Mouse (Mus musculus) kidney, embryonic 15.5 days (tissue): ENCODE data around the gene Mapre3. TPM values are rescaled to one million over a fixed set of nuclear protein-coding genes. Genes with fewer than 3 reads are reported as not detected.

Experiments
- ATAC-seq: fragments of 200-750 bp; cut with Nextera tagmentation; replicated peaks from 2 replicates; pipeline ENCODE4 v1.8.0; 2017; ENCODE audit warnings: moderate TSS enrichment; ENCODE audit not compliant: low FRiP score
- H3K27ac ChIP-seq: fragments of 300-500 bp; sonication (generic); 2 replicates; pipeline ENCODE4 v1.5.1; 2015; ENCODE audit warnings: mild to moderate bottlenecking, inconsistent platforms
- H3K27me3 ChIP-seq: fragments of 300-500 bp; sonication (generic); 2 replicates; pipeline ENCODE4 v1.6.1; 2015; ENCODE audit warnings: inconsistent platforms
- H3K36me3 ChIP-seq: fragments of 300-500 bp; sonication (generic); 2 replicates; pipeline ENCODE4 v1.6.1; 2015; ENCODE audit warnings: inconsistent platforms
- H3K4me1 ChIP-seq: fragments of 300-500 bp; sonication (generic); 2 replicates; pipeline ENCODE4 v1.6.1; 2015; ENCODE audit warnings: inconsistent platforms
- H3K4me2 ChIP-seq: fragments of 300-500 bp; sonication (generic); 2 replicates; pipeline ENCODE4 v1.6.1; 2015; ENCODE audit warnings: moderate library complexity, mild to moderate bottlenecking, inconsistent platforms
- H3K4me3 ChIP-seq: fragments of 300-500 bp; sonication (generic); replicated peaks from 2 replicates; pipeline ENCODE4 v1.5.1; 2015; ENCODE audit warnings: mild to moderate bottlenecking, inconsistent platforms
- H3K9ac ChIP-seq: fragments of 300-500 bp; sonication (generic); 2 replicates; pipeline ENCODE4 v1.6.1; 2015; ENCODE audit warnings: mild to moderate bottlenecking, inconsistent platforms
- H3K9me3 ChIP-seq: fragments of 300-500 bp; sonication (generic); replicated peaks from 2 replicates; pipeline ENCODE4 v1.6.1; 2016; ENCODE audit warnings: inconsistent platforms
- WGBS: fragments of 180-500 bp; shearing (Covaris S2); methylation state at CpG from one replicate; pipeline ENCODE4 v1.1.7; 2015; ENCODE audit warnings: mixed read lengths; 5-methylcytosine and 5-hydroxymethylcytosine counted together
- polyA plus RNA-seq: library from polyadenylated mRNA; unstranded; fragments of >200 nt; fragmentation: Nextera tagmentation; extraction: Ambion mirVana; gene quantifications from 2 replicates; pipeline ENCODE4 v1.2.1, GENCODE M21; 2015

The Mapre3 gene
- polyA plus RNA-seq, 1 experiment from 2014 or later: 23.6 TPM

GRCm38 (mm10) chr5:30887858-30888336, 73.5 kb downstream of the Mapre3 start:
- peak; percentile 87 for ATAC-seq
- no peaks in the 10 kb centered on the region for H3K9me3 ChIP-seq
- H3K9ac ChIP-seq: peak overlapping the region; percentile 65
- peak overlapping the region; percentile 89 for H3K4me3 ChIP-seq
- peaks cover 23% of the 10 kb centered on the region for H3K36me3 ChIP-seq
- WGBS: under 1% methylated on average over 28 of the region's 28 CpGs
- peak overlapping the region; percentile 98 for H3K27ac ChIP-seq
- peak overlapping the region; percentile 80 for H3K4me2 ChIP-seq
- H3K27me3 ChIP-seq: no peaks in the 10 kb centered on the region
- peaks cover 28% of the 10 kb centered on the region for H3K4me1 ChIP-seq

GRCm38 (mm10) chr5:30888337-30889087, 74.1 kb downstream of the Mapre3 start, which contains the start of gene Agbl5:
Gene Agbl5, plus strand, starts transcription at chr5:30888694.
- Histone ChIP-seq H3K9ac (peak within 1 kb of the TSS; percentile 65), H3K36me3 (peaks cover 29% of the 10 kb centered on the region), H3K4me1 (peaks cover 28% of the 10 kb centered on the region), H3K9me3 (no peaks in the 10 kb centered on the region), H3K4me3 (peak within 1 kb of the TSS; percentile 89), H3K27me3 (no peaks in the 10 kb centered on the region), H3K4me2 (peak within 1 kb of the TSS; percentile 80), H3K27ac (peak within 1 kb of the TSS; percentile 98)
- ATAC-seq: peak; percentile 92
- WGBS: under 1% methylated on average over 42 of the region's 42 CpGs

- Histone ChIP-seq H3K4me3 (peak overlapping the region; percentile 89), H3K9ac (peak overlapping the region; percentile 59), H3K4me2 (peak overlapping the region; percentile 80), H3K27ac (peak overlapping the region; percentile 98), H3K4me1 (peaks cover 28% of the 10 kb centered on the region), H3K36me3 (peaks cover 36% of the 10 kb centered on the region), H3K27me3 (no peaks in the 10 kb centered on the region), H3K9me3 (no peaks in the 10 kb centered on the region)
- peak; percentile 30 for ATAC-seq
- WGBS: under 1% methylated on average over 42 of the region's 42 CpGs
Observed at GRCm38 (mm10) chr5:30889088-30889754, 74.8 kb downstream of the Mapre3 start.

DNA sequence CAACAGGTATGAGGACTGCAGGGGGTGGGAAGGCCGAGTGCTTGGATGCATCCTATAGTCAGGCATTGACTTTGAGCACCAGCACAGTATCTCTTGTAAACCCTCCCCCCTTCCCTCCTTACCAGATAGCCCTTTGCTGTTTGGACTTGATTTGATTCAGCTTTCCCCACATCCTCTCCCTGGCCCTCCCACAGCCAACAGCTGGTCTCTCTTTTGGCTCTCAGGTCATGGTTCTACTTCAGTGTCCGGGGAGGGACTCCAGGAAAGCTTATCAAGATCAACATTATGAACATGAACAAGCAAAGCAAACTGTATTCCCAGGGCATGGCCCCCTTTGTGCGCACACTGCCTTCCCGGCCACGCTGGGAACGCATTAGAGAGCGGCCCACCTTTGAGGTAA, 75.9 kb downstream of the Mapre3 start:
- no peak for ATAC-seq
- H3K4me1 ChIP-seq: peaks cover 28% of the 10 kb centered on the region
- WGBS: 61% methylated on average over 7 of the region's 7 CpGs
- peak overlapping the region; percentile 80 for H3K4me2 ChIP-seq
- no peaks in the 10 kb centered on the region for H3K9me3 ChIP-seq
- H3K9ac ChIP-seq: peak overlapping the region; percentile 29
- H3K27me3 ChIP-seq: no peaks in the 10 kb centered on the region
- peak overlapping the region; percentile 89 for H3K4me3 ChIP-seq
- H3K27ac ChIP-seq: peak overlapping the region; percentile 98
- peaks cover 48% of the 10 kb centered on the region for H3K36me3 ChIP-seq

- 87% methylated on average over 5 of the region's 5 CpGs for WGBS
Observed at GRCm38 (mm10) chr5:30901860-30902259, 87.4 kb downstream of the Mapre3 start.

GRCm38 (mm10) chr5:30907413-30908059, 93.1 kb downstream of the Mapre3 start, which contains the start of gene Ost4:
Gene Ost4, minus strand, starts transcription at chr5:30907788.
- peaks cover 36% of the 10 kb centered on the region for H3K36me3 ChIP-seq
- H3K27ac ChIP-seq: peak within 1 kb of the TSS; percentile 95
- H3K9me3 ChIP-seq: no peaks in the 10 kb centered on the region
- peak; percentile 94 for ATAC-seq
- H3K27me3 ChIP-seq: no peaks in the 10 kb centered on the region
- peak within 1 kb of the TSS; percentile 74 for H3K4me3 ChIP-seq
- H3K9ac ChIP-seq: peak within 1 kb of the TSS; percentile 83
- whole genome bisulfite sequencing: under 1% methylated on average over 57 of the region's 58 CpGs
- peak within 1 kb of the TSS; percentile 94 for H3K4me2 ChIP-seq
- peaks cover 70% of the 10 kb centered on the region for H3K4me1 ChIP-seq

More at GRCm38 (mm10) chr5:30901860-30902259, 87.4 kb downstream of the Mapre3 start:
- Histone ChIP-seq H3K4me1 (peaks cover 26% of the 10 kb centered on the region), H3K36me3 (peaks cover 86% of the 10 kb centered on the region), H3K9ac (no peak overlapping the region), H3K9me3 (no peaks in the 10 kb centered on the region), H3K4me3 (no peak overlapping the region), H3K4me2 (no peak overlapping the region), H3K27me3 (no peaks in the 10 kb centered on the region), H3K27ac (no peak overlapping the region)
- ATAC-seq: no peak

DNA sequence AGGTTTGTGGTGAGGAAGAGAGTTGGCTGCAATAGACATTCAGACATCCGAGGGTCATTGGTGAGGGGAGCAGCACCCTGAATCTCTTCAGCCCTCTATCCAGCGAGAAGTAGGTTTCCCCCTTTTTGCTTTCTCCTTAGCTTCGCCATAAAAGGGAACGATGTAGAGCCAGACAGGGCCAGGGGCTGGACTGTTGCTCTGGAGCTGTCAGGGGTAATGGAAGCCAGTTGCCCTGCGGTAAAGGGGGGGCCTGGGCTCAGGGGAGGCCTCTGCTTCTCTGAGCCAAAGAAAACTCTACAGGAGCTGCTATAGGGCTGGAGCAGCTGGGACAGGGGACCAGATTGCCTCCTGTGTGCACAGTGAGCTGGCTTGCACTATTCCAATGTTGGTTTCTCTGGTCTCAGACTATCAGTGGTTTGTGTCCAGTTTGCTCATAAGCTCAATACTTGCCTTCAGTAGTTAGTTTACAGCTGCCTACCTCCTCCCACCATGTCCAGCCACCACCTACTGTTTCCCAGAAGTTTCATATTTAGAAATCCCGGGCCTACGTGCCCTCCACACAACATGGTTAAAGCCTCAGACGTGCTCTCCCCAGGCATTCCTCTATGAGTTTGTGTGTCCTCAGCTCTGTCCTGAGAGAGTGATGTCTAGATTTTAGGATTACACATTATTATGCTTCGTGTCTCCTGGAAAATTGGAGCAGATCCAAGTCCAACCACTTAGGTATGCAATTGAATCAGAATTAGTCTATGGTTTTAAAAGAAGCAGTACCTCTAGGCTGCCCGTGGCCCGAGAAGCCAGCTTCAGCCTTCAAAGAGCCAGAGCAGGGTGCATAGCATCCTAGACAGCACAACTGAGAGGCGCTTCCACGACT, 94.2 kb downstream of the Mapre3 start:
- H3K9me3 ChIP-seq: no peaks in the 10 kb centered on the region
- ATAC-seq: peak; percentile 24
- H3K9ac ChIP-seq: peak overlapping the region; percentile 83
- no peaks in the 10 kb centered on the region for H3K27me3 ChIP-seq
- H3K4me2 ChIP-seq: peak overlapping the region; percentile 94
- H3K27ac ChIP-seq: peak overlapping the region; percentile 95
- WGBS: 28% methylated on average over 13 of the region's 13 CpGs
- H3K4me1 ChIP-seq: peaks cover 78% of the 10 kb centered on the region
- H3K4me3 ChIP-seq: peak overlapping the region; percentile 74
- H3K36me3 ChIP-seq: peaks cover 25% of the 10 kb centered on the region

GRCm38 (mm10) chr5:30909300-30909659, 94.8 kb downstream of the Mapre3 start:
- no peaks in the 10 kb centered on the region for H3K27me3 ChIP-seq
- no peak overlapping the region for H3K9ac ChIP-seq
- peaks cover 84% of the 10 kb centered on the region for H3K4me1 ChIP-seq
- H3K4me2 ChIP-seq: peak overlapping the region; percentile 94
- no peaks in the 10 kb centered on the region for H3K9me3 ChIP-seq
- H3K36me3 ChIP-seq: peaks cover 19% of the 10 kb centered on the region
- H3K27ac ChIP-seq: peak overlapping the region; percentile 95
- no peak for ATAC-seq
- 14% methylated on average over 7 of the region's 7 CpGs for WGBS
- H3K4me3 ChIP-seq: no peak overlapping the region

DNA sequence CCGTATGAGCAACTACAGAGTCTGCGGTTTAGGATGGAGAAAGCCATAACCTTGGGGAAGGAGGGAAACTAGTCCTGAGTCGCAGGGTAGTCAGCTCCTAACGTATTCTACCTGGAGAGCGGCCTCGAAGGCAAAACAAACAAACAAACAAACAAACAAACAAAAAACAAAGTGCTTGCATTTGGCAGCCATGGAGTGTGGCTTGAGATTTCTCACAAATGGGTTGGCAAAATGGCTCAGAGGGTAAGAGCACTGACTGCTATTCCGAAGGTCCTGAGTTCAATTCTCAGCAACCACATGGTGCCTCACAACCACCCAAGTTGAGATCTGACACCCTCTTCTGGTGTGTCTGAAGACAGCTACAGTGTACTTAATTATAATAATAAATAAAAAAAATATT, 95.4 kb downstream of the Mapre3 start:
- Histone ChIP-seq H3K9ac (no peak overlapping the region), H3K27ac (peak overlapping the region; percentile 95), H3K4me2 (peak overlapping the region; percentile 94; the same call in 1 of the 2 replicates), H3K4me3 (no peak overlapping the region), H3K27me3 (no peaks in the 10 kb centered on the region), H3K4me1 (peaks cover 90% of the 10 kb centered on the region), H3K9me3 (no peaks in the 10 kb centered on the region), H3K36me3 (peaks cover 13% of the 10 kb centered on the region)
- 74% methylated on average over 7 of the region's 7 CpGs for WGBS
- ATAC-seq: no peak

DNA sequence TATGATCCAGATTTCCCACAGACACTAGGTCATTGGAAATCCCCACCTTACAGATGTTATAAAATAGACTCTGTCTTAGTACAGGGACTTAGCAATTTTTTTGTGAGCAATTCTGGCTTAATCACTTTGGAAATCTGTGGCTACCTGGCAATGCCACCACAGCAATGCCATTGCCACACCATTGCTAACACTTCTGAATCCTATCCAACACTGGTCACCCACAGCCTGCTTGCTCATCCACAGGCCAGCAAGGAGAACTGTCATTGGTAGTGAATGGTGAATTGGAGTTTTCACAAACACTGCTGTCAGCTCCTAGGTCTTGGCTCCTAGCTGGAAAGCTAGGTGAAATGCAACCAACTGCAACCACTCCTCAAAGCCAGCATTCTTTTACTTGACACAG, 96.0 kb downstream of the Mapre3 start:
- H3K4me3 ChIP-seq: no peak overlapping the region
- H3K27ac ChIP-seq: peak overlapping the region; percentile 95
- H3K4me1 ChIP-seq: peaks cover 90% of the 10 kb centered on the region
- ATAC-seq: no peak
- H3K9me3 ChIP-seq: no peaks in the 10 kb centered on the region
- no peak overlapping the region for H3K9ac ChIP-seq
- H3K36me3 ChIP-seq: peaks cover 7% of the 10 kb centered on the region
- no peaks in the 10 kb centered on the region for H3K27me3 ChIP-seq
- no peak overlapping the region for H3K4me2 ChIP-seq

GRCm38 (mm10) chr5:30912156-30912555, 97.7 kb downstream of the Mapre3 start:
- Histone ChIP-seq H3K9ac (no peak overlapping the region), H3K4me3 (no peak overlapping the region), H3K4me2 (no peak overlapping the region; the same call in 1 of the 2 replicates), H3K27ac (peak overlapping the region; percentile 96), H3K36me3 (peaks cover 5% of the 10 kb centered on the region), H3K4me1 (peaks cover 89% of the 10 kb centered on the region), H3K9me3 (no peaks in the 10 kb centered on the region), H3K27me3 (no peaks in the 10 kb centered on the region)
- no peak for ATAC-seq
- 59% methylated on average over 5 of the region's 5 CpGs for WGBS
